Mouse (Mus musculus) cerebellum, adult 2 months (tissue): ENCODE data around the gene Tespa1.

Experiments
- CTCF ChIP-seq: fragments of 200-500 bp; IDR thresholded peaks from 2 replicates; pipeline ENCODE4 v1.5.1; 2011; ENCODE audit warnings: low read depth, mild to moderate bottlenecking, control low read depth, low read length, moderate library complexity, borderline replicate concordance; ENCODE audit not compliant: insufficient read depth
- POLR2A ChIP-seq: fragments of 200-500 bp; IDR thresholded peaks from 2 replicates; pipeline ENCODE4 v1.6.1; 2011; ENCODE audit warnings: low read length, control low read depth, borderline replicate concordance; ENCODE audit not compliant: insufficient read depth

- TF ChIP-seq POLR2A (no peak), CTCF (no peak)
Observed at GRCm38 (mm10) chr10:130371644-130372043, 49.0 kb downstream of the Tespa1 start.
